Mouse (Mus musculus): Measurements from ENCODE around the gene Dstn. TPM values are rescaled to one million over a fixed set of nuclear protein-coding genes. Genes with fewer than 3 reads are reported as not detected.

Dstn gene
- total and polyA plus RNA-seq, 2 experiments = 27.5 to 252 TPM

GRCm38 (mm10) chr2:143946399-143946798, 31.3 kb downstream of the Dstn start:
- no peak for TF ChIP-seq POLR2A (IDR thresholded peaks at IDR 0.05; ENCODE audit: extremely low read depth, insufficient read depth, low read length)
- TF ChIP-seq CTCF (IDR thresholded peaks at IDR 0.05; ENCODE audit: low read depth, low read length) = no peak
- Histone ChIP-seq H3K9ac (ENCODE audit: low read depth, low read length) (no peak overlapping the region), H3K27me3 (ENCODE audit: control insufficient read depth, insufficient read depth, low read length) (no peaks in the 10 kb centered on the region), H3K27ac (replicated peaks; ENCODE audit: insufficient read depth, low read depth, low read length) (no peak overlapping the region), H3K36me3 (ENCODE audit: control insufficient read depth, insufficient read depth, low read length) (peaks cover 55% of the 10 kb centered on the region), H3K4me1 (ENCODE audit: control insufficient read depth, insufficient read depth, low read length) (peaks cover 5% of the 10 kb centered on the region), H3K4me3 (ENCODE audit: insufficient read depth, low read depth, low read length) (no peak overlapping the region), H3K79me2 (ENCODE audit: control insufficient read depth, insufficient read depth, low read length) (no peaks in the 10 kb centered on the region)
- 86% methylated on average over 2 of the region's 2 CpGs for WGBS
- DNase-seq (ENCODE audit: extremely low read depth, low read depth, low spot score) = no peak

DNA sequence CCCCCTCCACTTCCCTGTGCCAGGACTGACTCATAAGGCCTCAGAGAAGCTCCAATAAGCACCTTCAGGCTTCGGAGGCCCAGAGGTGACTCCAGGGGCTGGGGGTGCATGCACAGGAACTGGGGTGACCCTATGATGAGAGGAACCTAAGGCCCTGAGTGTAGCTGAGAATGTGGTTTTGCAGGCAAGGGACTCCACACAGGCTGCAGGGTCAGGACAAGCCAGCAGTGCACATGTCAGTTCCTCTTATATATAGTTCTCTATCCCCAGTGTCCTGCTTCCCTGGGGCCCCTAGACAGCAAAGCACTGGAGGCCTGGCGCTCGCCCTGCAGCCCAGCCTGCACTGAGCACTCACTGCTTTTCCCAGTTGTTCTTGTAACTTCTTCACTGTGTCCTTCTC, 32.9 kb downstream of the Dstn start:
- Histone ChIP-seq H3K36me3 (ENCODE audit: control insufficient read depth, insufficient read depth, low read length) (peaks cover 62% of the 10 kb centered on the region), H3K79me2 (ENCODE audit: control insufficient read depth, insufficient read depth, low read length) (no peaks in the 10 kb centered on the region), H3K9ac (ENCODE audit: low read depth, low read length) (no peak overlapping the region), H3K4me1 (ENCODE audit: control insufficient read depth, insufficient read depth, low read length) (peaks cover 12% of the 10 kb centered on the region), H3K4me3 (ENCODE audit: insufficient read depth, low read depth, low read length) (no peak overlapping the region), H3K27ac (replicated peaks; ENCODE audit: insufficient read depth, low read depth, low read length) (no peak overlapping the region), H3K27me3 (ENCODE audit: control insufficient read depth, insufficient read depth, low read length) (no peaks in the 10 kb centered on the region)
- WGBS = 87% methylated on average over 3 of the region's 3 CpGs
- no peak for TF ChIP-seq POLR2A (IDR thresholded peaks at IDR 0.05; ENCODE audit: extremely low read depth, insufficient read depth, low read length)
- TF ChIP-seq CTCF (IDR thresholded peaks at IDR 0.05; ENCODE audit: low read depth, low read length) = no peak
- DNase-seq (ENCODE audit: extremely low read depth, low read depth, low spot score) = no peak

GRCm38 (mm10) chr2:143948416-143948815, 33.3 kb downstream of the Dstn start:
- Histone ChIP-seq H3K4me3 (ENCODE audit: insufficient read depth, low read depth, low read length) (no peak overlapping the region), H3K27me3 (ENCODE audit: control insufficient read depth, insufficient read depth, low read length) (no peaks in the 10 kb centered on the region), H3K4me1 (ENCODE audit: control insufficient read depth, insufficient read depth, low read length) (peaks cover 12% of the 10 kb centered on the region), H3K79me2 (ENCODE audit: control insufficient read depth, insufficient read depth, low read length) (no peaks in the 10 kb centered on the region), H3K9ac (ENCODE audit: low read depth, low read length) (no peak overlapping the region), H3K36me3 (ENCODE audit: control insufficient read depth, insufficient read depth, low read length) (peaks cover 62% of the 10 kb centered on the region), H3K27ac (replicated peaks; ENCODE audit: insufficient read depth, low read depth, low read length) (no peak overlapping the region)
- TF ChIP-seq POLR2A (IDR thresholded peaks at IDR 0.05; ENCODE audit: extremely low read depth, insufficient read depth, low read length) = no peak
- TF ChIP-seq CTCF (IDR thresholded peaks at IDR 0.05; ENCODE audit: low read depth, low read length) = no peak
- DNase-seq (ENCODE audit: extremely low read depth, low read depth, low spot score) = no peak
- WGBS = 66% methylated on average over 4 of the region's 4 CpGs

DNA sequence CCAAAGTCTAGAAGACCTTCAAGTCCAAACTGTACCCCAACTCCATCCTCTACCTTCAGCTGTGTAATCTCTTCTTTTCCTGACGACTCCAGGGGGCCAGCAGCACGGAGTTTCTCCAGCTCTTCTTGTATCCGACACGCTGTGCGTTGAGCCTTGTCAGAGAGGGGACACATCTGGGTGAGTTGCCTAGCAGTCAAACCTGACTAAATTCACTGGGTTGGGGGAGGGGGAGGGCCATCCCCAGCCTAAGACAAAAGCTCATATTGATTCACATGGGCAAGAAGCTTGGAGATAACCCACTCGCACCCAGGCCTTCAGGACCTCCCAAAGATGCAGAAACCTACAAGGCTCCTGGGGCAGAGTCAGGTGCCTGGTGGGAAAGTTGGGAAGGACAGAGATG, 34.1 kb downstream of the Dstn start:
- no peak for DNase-seq (ENCODE audit: extremely low read depth, low read depth, low spot score)
- Histone ChIP-seq H3K79me2 (ENCODE audit: control insufficient read depth, insufficient read depth, low read length) (no peaks in the 10 kb centered on the region), H3K9ac (ENCODE audit: low read depth, low read length) (no peak overlapping the region), H3K4me3 (ENCODE audit: insufficient read depth, low read depth, low read length) (no peak overlapping the region), H3K27ac (replicated peaks; ENCODE audit: insufficient read depth, low read depth, low read length) (no peak overlapping the region), H3K36me3 (ENCODE audit: control insufficient read depth, insufficient read depth, low read length) (peaks cover 68% of the 10 kb centered on the region), H3K27me3 (ENCODE audit: control insufficient read depth, insufficient read depth, low read length) (no peaks in the 10 kb centered on the region), H3K4me1 (ENCODE audit: control insufficient read depth, insufficient read depth, low read length) (peaks cover 12% of the 10 kb centered on the region)
- WGBS = 96% methylated on average over 6 of the region's 6 CpGs
- TF ChIP-seq CTCF (IDR thresholded peaks at IDR 0.05; ENCODE audit: low read depth, low read length) = no peak
- no peak for TF ChIP-seq POLR2A (IDR thresholded peaks at IDR 0.05; ENCODE audit: extremely low read depth, insufficient read depth, low read length)

GRCm38 (mm10) chr2:143950290-143951027, 35.3 kb downstream of the Dstn start:
- Histone ChIP-seq H3K4me3 (ENCODE audit: insufficient read depth, low read depth, low read length) (no peak overlapping the region), H3K4me1 (ENCODE audit: control insufficient read depth, insufficient read depth, low read length) (peaks cover 12% of the 10 kb centered on the region), H3K27ac (replicated peaks; ENCODE audit: insufficient read depth, low read depth, low read length) (peak overlapping the region; percentile 44), H3K9ac (ENCODE audit: low read depth, low read length) (no peak overlapping the region), H3K36me3 (ENCODE audit: control insufficient read depth, insufficient read depth, low read length) (peaks cover 80% of the 10 kb centered on the region), H3K79me2 (ENCODE audit: control insufficient read depth, insufficient read depth, low read length) (no peaks in the 10 kb centered on the region), H3K27me3 (ENCODE audit: control insufficient read depth, insufficient read depth, low read length) (no peaks in the 10 kb centered on the region)
- 89% methylated on average over 5 of the region's 5 CpGs for WGBS
- no peak for TF ChIP-seq CTCF (IDR thresholded peaks at IDR 0.05; ENCODE audit: low read depth, low read length)
- no peak for TF ChIP-seq POLR2A (IDR thresholded peaks at IDR 0.05; ENCODE audit: extremely low read depth, insufficient read depth, low read length)
- no peak for DNase-seq (ENCODE audit: extremely low read depth, low read depth, low spot score)

- H3K4me1 ChIP-seq (ENCODE audit: control insufficient read depth, insufficient read depth, low read length) = peaks cover 12% of the 10 kb centered on the region
- H3K79me2 ChIP-seq (ENCODE audit: control insufficient read depth, insufficient read depth, low read length) = no peaks in the 10 kb centered on the region
- no peak overlapping the region for H3K9ac ChIP-seq (ENCODE audit: low read depth, low read length)
- TF ChIP-seq POLR2A (IDR thresholded peaks at IDR 0.05; ENCODE audit: extremely low read depth, insufficient read depth, low read length) (no peak), CTCF (IDR thresholded peaks at IDR 0.05; ENCODE audit: low read depth, low read length) (no peak)
- H3K27me3 ChIP-seq (ENCODE audit: control insufficient read depth, insufficient read depth, low read length) = no peaks in the 10 kb centered on the region
- H3K4me3 ChIP-seq (ENCODE audit: insufficient read depth, low read depth, low read length) = no peak overlapping the region
- H3K36me3 ChIP-seq (ENCODE audit: control insufficient read depth, insufficient read depth, low read length) = peaks cover 85% of the 10 kb centered on the region
- 21% methylated on average over 1 of the region's 1 CpGs for WGBS
- DNase-seq (ENCODE audit: extremely low read depth, low read depth, low spot score) = peak; percentile 68
- H3K27ac ChIP-seq (replicated peaks; ENCODE audit: insufficient read depth, low read depth, low read length) = peak overlapping the region; percentile 44
Measured at GRCm38 (mm10) chr2:143951028-143951420, 35.9 kb downstream of the Dstn start.
